Mouse (Mus musculus) heart, embryonic 11.5 days (tissue): ENCODE results near the gene Cdv3. TPM values are rescaled to one million over a fixed set of nuclear protein-coding genes. Genes with fewer than 3 reads are reported as not detected.

Experiments used
- ATAC-seq: fragments of 200-750 bp; cut with Nextera tagmentation; replicated peaks from 2 replicates; pipeline ENCODE4 v1.8.0; 2017; ENCODE audit warnings: moderate library complexity; ENCODE audit not compliant: insufficient number of reproducible peaks, low FRiP score, low TSS enrichment
- H3K27ac ChIP-seq: fragments of 300-500 bp; sonication (generic); 2 replicates; pipeline ENCODE4 v1.5.1; 2014; ENCODE audit warnings: mild to moderate bottlenecking, low read depth, low read length
- H3K27me3 ChIP-seq: fragments of 300-500 bp; sonication (generic); 2 replicates; pipeline ENCODE4 v1.6.1; 2014; ENCODE audit warnings: mild to moderate bottlenecking, low read length, mixed read lengths; ENCODE audit not compliant: control insufficient read depth, insufficient read depth
- H3K36me3 ChIP-seq: fragments of 300-500 bp; sonication (generic); 2 replicates; pipeline ENCODE4 v1.6.1; 2014; ENCODE audit warnings: mild to moderate bottlenecking, low read length, moderate library complexity, mixed read lengths; ENCODE audit not compliant: control insufficient read depth, insufficient read depth
- H3K4me1 ChIP-seq: fragments of 300-500 bp; sonication (generic); 2 replicates; pipeline ENCODE4 v1.6.1; 2014; ENCODE audit warnings: low read length; ENCODE audit not compliant: control insufficient read depth, insufficient read depth
- H3K4me2 ChIP-seq: fragments of 300-500 bp; sonication (generic); 2 replicates; pipeline ENCODE4 v1.6.1; 2014; ENCODE audit warnings: mild to moderate bottlenecking, moderate library complexity
- H3K4me3 ChIP-seq: fragments of 300-500 bp; sonication (generic); 2 replicates; pipeline ENCODE4 v1.5.1; 2014; ENCODE audit warnings: low read depth, low read length
- H3K9ac ChIP-seq: fragments of 300-500 bp; sonication (generic); 2 replicates; pipeline ENCODE4 v1.6.1; 2014; ENCODE audit warnings: mild to moderate bottlenecking, low read depth, low read length, moderate library complexity
- H3K9me3 ChIP-seq: fragments of 300-500 bp; sonication (generic); replicated peaks from 2 replicates; pipeline ENCODE4 v1.6.1; 2016; ENCODE audit warnings: low read length; ENCODE audit not compliant: control insufficient read depth
- WGBS: fragments of 180-500 bp; shearing (Covaris S2); extraction: QIAGEN DNeasy Blood & Tissue Kit; methylation state at CpG from one replicate; pipeline ENCODE4 v1.1.7; 2014; ENCODE audit not compliant: insufficient replicate concordance; 5-methylcytosine and 5-hydroxymethylcytosine counted together
- polyA plus RNA-seq: library from polyadenylated mRNA; unstranded; fragments of >200 nt; fragmentation: Nextera tagmentation; extraction: Ambion mirVana; gene quantifications from 2 replicates; pipeline ENCODE4 v1.2.1, GENCODE M21; 2014

Cdv3 gene
- polyA plus RNA-seq, 1 experiment from 2014 or later: 76.8 TPM

GRCm38 (mm10) chr9:103389261-103389660 is 23.6 kb upstream of the Cdv3 start:
- ATAC-seq: no peak
- Histone ChIP-seq H3K4me2 (no peak overlapping the region), H3K36me3 (no peaks in the 10 kb centered on the region), H3K27me3 (no peaks in the 10 kb centered on the region), H3K27ac (no peak overlapping the region), H3K9me3 (no peaks in the 10 kb centered on the region), H3K9ac (no peak overlapping the region), H3K4me1 (peaks cover 5% of the 10 kb centered on the region; the same call in 1 of the 2 replicates), H3K4me3 (no peak overlapping the region)
- WGBS: 87% methylated on average over 6 of the region's 6 CpGs

- Histone ChIP-seq H3K4me2 (no peak overlapping the region), H3K36me3 (no peaks in the 10 kb centered on the region), H3K9me3 (no peaks in the 10 kb centered on the region), H3K27ac (no peak overlapping the region), H3K27me3 (no peaks in the 10 kb centered on the region), H3K4me3 (no peak overlapping the region), H3K9ac (no peak overlapping the region), H3K4me1 (peaks cover 5% of the 10 kb centered on the region; the same call in 1 of the 2 replicates)
- WGBS: 65% methylated on average over 10 of the region's 10 CpGs
- ATAC-seq: no peak
Observed at GRCm38 (mm10) chr9:103387011-103387653, 21.5 kb upstream of the Cdv3 start.

GRCm38 (mm10) chr9:103386573-103386972 is 20.9 kb upstream of the Cdv3 start:
- Histone ChIP-seq H3K9me3 (no peaks in the 10 kb centered on the region), H3K4me1 (peaks cover 5% of the 10 kb centered on the region; the same call in 1 of the 2 replicates), H3K27me3 (no peaks in the 10 kb centered on the region), H3K36me3 (no peaks in the 10 kb centered on the region), H3K27ac (no peak overlapping the region), H3K9ac (no peak overlapping the region), H3K4me2 (no peak overlapping the region), H3K4me3 (no peak overlapping the region)
- ATAC-seq: no peak
- 48% methylated on average over 5 of the region's 5 CpGs for WGBS

GRCm38 (mm10) chr9:103385600-103385999 is 20.0 kb upstream of the Cdv3 start:
- Histone ChIP-seq H3K27ac (no peak overlapping the region), H3K27me3 (no peaks in the 10 kb centered on the region), H3K4me1 (peaks cover 5% of the 10 kb centered on the region; the same call in 1 of the 2 replicates), H3K9me3 (no peaks in the 10 kb centered on the region), H3K36me3 (no peaks in the 10 kb centered on the region), H3K4me3 (no peak overlapping the region), H3K9ac (no peak overlapping the region), H3K4me2 (no peak overlapping the region)
- ATAC-seq: no peak
- WGBS: 19% methylated on average over 1 of the region's 1 CpGs

GRCm38 (mm10) chr9:103384141-103384796 is 18.6 kb upstream of the Cdv3 start:
- no peaks in the 10 kb centered on the region for H3K36me3 ChIP-seq
- ATAC-seq: no peak

GRCm38 (mm10) chr9:103383576-103383975 is 17.9 kb upstream of the Cdv3 start:
- H3K36me3 ChIP-seq: no peaks in the 10 kb centered on the region
- H3K9me3 ChIP-seq: no peaks in the 10 kb centered on the region
- no peak overlapping the region for H3K4me3 ChIP-seq
- no peak overlapping the region for H3K4me2 ChIP-seq
- H3K9ac ChIP-seq: no peak overlapping the region
- ATAC-seq: no peak
- WGBS: 85% methylated on average over 1 of the region's 1 CpGs
- H3K27me3 ChIP-seq: no peaks in the 10 kb centered on the region
- H3K4me1 ChIP-seq: peaks cover 10% of the 10 kb centered on the region
- no peak overlapping the region for H3K27ac ChIP-seq

More at GRCm38 (mm10) chr9:103384141-103384796, 18.6 kb upstream of the Cdv3 start:
- Histone ChIP-seq H3K4me2 (no peak overlapping the region), H3K4me3 (no peak overlapping the region), H3K9me3 (no peaks in the 10 kb centered on the region), H3K27me3 (no peaks in the 10 kb centered on the region), H3K27ac (no peak overlapping the region), H3K4me1 (peaks cover 9% of the 10 kb centered on the region), H3K9ac (no peak overlapping the region)
- 76% methylated on average over 4 of the region's 4 CpGs for WGBS

GRCm38 (mm10) chr9:103382989-103383388 is 17.3 kb upstream of the Cdv3 start:
- no peaks in the 10 kb centered on the region for H3K9me3 ChIP-seq

GRCm38 (mm10) chr9:103380566-103380965 is 14.9 kb upstream of the Cdv3 start:
- Histone ChIP-seq H3K36me3 (no peaks in the 10 kb centered on the region), H3K4me2 (no peak overlapping the region), H3K27ac (no peak overlapping the region), H3K9ac (no peak overlapping the region), H3K27me3 (no peaks in the 10 kb centered on the region), H3K9me3 (no peaks in the 10 kb centered on the region), H3K4me3 (no peak overlapping the region), H3K4me1 (peaks cover 5% of the 10 kb centered on the region; the same call in 1 of the 2 replicates)
- WGBS: 89% methylated on average over 4 of the region's 4 CpGs
- no peak for ATAC-seq

More at GRCm38 (mm10) chr9:103382989-103383388, 17.3 kb upstream of the Cdv3 start:
- Histone ChIP-seq H3K4me3 (no peak overlapping the region), H3K4me1 (peaks cover 10% of the 10 kb centered on the region), H3K36me3 (no peaks in the 10 kb centered on the region), H3K27ac (no peak overlapping the region), H3K9ac (no peak overlapping the region), H3K4me2 (no peak overlapping the region), H3K27me3 (no peaks in the 10 kb centered on the region)
- 34% methylated on average over 6 of the region's 6 CpGs for WGBS
- ATAC-seq: no peak
